Mouse (Mus musculus) kidney, adult 8-10 months (tissue): ENCODE data around the gene Gtf2h5.

ENCODE experiments used
- DNase-seq, 2 experiments: peaks; one replicate each; pipeline ENCODE4 v3.0.0; 2022

Gtf2h5 gene

DNA sequence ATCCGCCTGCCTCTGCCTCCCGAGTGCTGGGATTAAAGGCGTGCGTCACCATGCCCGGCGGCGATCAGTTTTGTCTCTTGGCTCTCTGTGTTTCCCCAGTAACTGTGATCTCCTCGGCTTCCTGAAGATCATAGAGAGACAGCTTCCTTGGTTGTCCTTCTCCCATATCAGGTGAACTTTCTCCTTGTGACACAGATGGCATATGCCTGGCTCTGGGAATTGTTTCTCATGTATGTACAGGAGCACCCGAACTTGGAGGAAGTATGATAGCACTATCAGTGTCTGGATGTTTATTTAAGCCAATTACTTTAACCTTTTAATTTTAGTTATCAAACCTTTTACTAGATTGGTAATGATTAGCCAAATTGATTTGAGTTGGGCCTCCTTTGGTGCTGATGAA is 35.5 kb downstream of the Gtf2h5 start:
- DNase-seq, result no peak

DNA sequence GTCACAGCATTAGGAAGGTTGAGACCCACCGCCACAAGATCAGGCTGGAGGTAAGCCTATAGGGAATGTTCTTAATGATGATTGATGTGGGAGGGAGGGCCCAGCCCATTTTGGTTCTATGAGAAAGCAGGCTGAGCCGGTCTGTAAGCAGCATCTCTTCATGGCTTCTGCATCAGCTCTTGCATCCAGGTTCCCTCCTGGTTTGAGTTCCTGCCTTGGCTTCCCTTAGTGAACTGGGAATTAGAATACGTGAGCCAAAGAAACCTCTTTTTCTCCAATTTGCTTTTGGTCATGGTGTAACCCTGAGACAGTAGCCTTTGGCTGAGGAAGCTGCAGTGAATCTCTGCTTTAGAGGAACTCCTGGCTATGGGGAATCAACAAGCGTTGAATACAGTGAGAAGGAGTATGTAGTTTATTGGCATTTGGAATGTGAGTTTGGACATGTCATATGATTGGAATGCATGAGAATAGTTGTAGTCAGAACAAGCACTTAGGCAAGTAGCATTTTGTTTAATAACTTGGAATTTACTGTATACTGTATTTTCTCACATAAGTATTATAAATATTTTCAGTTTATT is 37.7 kb downstream of the Gtf2h5 start:
- no peak for DNase-seq

GRCm38 (mm10) chr17:6117917-6118316 is 38.3 kb downstream of the Gtf2h5 start:
- DNase-seq, result no peak

- no peak for DNase-seq
Observed at GRCm38 (mm10) chr17:6118861-6119260, 39.3 kb downstream of the Gtf2h5 start.

- DNase-seq, result no peak
Observed at GRCm38 (mm10) chr17:6123776-6124175, 44.2 kb downstream of the Gtf2h5 start.

DNA sequence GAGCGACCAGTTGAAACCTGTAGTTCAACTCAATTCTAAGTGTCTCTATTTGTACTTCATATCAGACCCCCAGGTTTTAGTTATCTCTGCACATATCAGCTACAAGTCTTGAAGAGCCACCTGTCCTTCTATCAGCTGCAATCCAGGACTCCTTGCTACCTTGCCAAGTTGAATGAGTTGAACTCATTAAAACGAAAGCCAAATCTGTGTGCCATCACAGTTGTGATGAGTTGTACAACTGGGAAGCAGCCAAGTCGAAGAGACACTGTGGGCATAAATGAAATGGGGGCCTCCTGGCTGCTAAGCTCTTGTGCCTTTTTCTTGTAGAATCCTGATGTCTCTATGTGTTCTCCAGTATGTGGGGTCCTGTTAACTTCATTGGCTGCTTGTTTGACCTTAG is 45.9 kb downstream of the Gtf2h5 start:
- DNase-seq, result no peak

- no peak for DNase-seq
Observed at GRCm38 (mm10) chr17:6128039-6128438, 48.5 kb downstream of the Gtf2h5 start.

DNA sequence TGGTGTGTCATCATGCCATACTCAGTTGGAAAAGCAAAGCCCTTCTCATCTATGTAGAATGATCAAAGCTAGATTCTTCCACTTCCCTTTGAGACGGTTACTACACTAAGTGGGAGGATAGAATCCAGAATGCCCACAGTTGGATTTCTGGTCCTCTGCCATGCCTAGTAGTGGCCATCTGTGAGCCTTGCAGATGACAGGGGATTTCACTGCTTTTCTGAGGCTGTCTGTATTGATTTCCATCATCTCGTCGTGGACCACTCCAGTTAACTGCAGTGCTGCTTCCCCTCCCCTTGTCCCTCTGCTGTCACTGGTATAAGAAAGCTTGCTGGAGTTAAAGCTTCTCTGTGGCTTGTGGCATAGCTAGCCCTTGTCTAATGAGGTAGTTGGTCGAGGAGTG is 49.8 kb downstream of the Gtf2h5 start:
- DNase-seq, result no peak

GRCm38 (mm10) chr17:6131083-6131482 is 51.5 kb downstream of the Gtf2h5 start:
- no peak for DNase-seq
